In genomic region chr12:54233794-54234193, GRCm38 (mm10) we compare ENCODE assay signal across 24 mouse cellular contexts.
"Had no signal": no experiment of that assay in that cellular context is flagged by ENCODE, and none has a peak within 500 bp of the region (broad histone marks: within the 10 kb centered on the region; RNA-seq: fewer than 3 reads in every experiment).

No protein-coding gene starts in this region.

- H3K36me3 ChIP-seq: heart, embryonic 10.5 days; heart, embryonic 12.5 days; hindbrain, embryonic 13.5 days; hindbrain, embryonic 15.5 days; kidney, embryonic 15.5 days; limb, embryonic 10.5 days; limb, embryonic 12.5 days; liver, embryonic 13.5 days; liver, embryonic 15.5 days had no signal

- H3K27ac ChIP-seq: heart, embryonic 10.5 days; hindbrain, embryonic 13.5 days; hindbrain, embryonic 15.5 days; hindbrain, postnatal 0 days; kidney, embryonic 15.5 days; kidney, postnatal 0 days; layer of hippocampus, adult 2 months; left cerebral cortex, adult 2 months; limb, embryonic 10.5 days; limb, embryonic 12.5 days; liver, embryonic 13.5 days; liver, embryonic 15.5 days had no signal

- H3K27me3 ChIP-seq: heart, embryonic 12.5 days; hindbrain, embryonic 13.5 days; hindbrain, embryonic 15.5 days; kidney, embryonic 15.5 days; limb, embryonic 12.5 days; liver, embryonic 13.5 days; liver, embryonic 15.5 days had no signal

- DNase-seq: gastrocnemius, postnatal 14 days; gastrocnemius, postnatal 36 days; heart, adult 18-20 months; heart, postnatal 10 days; kidney, adult 11 months; kidney, adult 2 months; kidney, adult 9 months; kidney, postnatal 25 days; kidney, postnatal 4 days; liver; liver, embryonic 13.5 days had no signal

- H3K4me2 ChIP-seq: heart, embryonic 12.5 days; hindbrain, embryonic 13.5 days; hindbrain, embryonic 15.5 days; kidney, embryonic 15.5 days; limb, embryonic 12.5 days; liver, embryonic 13.5 days; liver, embryonic 15.5 days had no signal

- H3K9ac ChIP-seq: heart, embryonic 12.5 days; hindbrain, embryonic 13.5 days; hindbrain, embryonic 15.5 days; kidney, embryonic 15.5 days; limb, embryonic 12.5 days; liver, embryonic 13.5 days; liver, embryonic 15.5 days had no signal

- H3K9me3 ChIP-seq: heart, embryonic 10.5 days; heart, embryonic 12.5 days; hindbrain, embryonic 15.5 days; kidney, embryonic 15.5 days; limb, embryonic 10.5 days; liver, embryonic 13.5 days; liver, embryonic 15.5 days had no signal

- H3K4me1 ChIP-seq: hindbrain, embryonic 15.5 days; kidney, embryonic 15.5 days; limb, embryonic 12.5 days; liver, embryonic 13.5 days; liver, embryonic 15.5 days had no signal

- ATAC-seq: hindbrain, postnatal 0 days; intestine, embryonic 16.5 days had no signal

- H3K4me3 ChIP-seq: heart, embryonic 10.5 days; heart, embryonic 12.5 days; hindbrain, embryonic 13.5 days; hindbrain, embryonic 15.5 days; kidney, embryonic 15.5 days; layer of hippocampus, adult 2 months; left cerebral cortex, adult 2 months; limb, embryonic 10.5 days; limb, embryonic 12.5 days; liver, embryonic 13.5 days; liver, embryonic 15.5 days had no signal
